ENCODE assay signal across 9 mouse cellular contexts in genomic region chr2:130697821-130698266, GRCm38 (mm10). TPM values are rescaled to one million over a fixed set of nuclear protein-coding genes. Genes with fewer than 3 reads are reported as not detected.
DNase-seq lines count a peak whose midpoint lies in the region; ATAC-seq and TF ChIP-seq lines count a peak whose summit lies in the region.
"Had no signal": no experiment of that assay in that cellular context is flagged by ENCODE, and none has a peak within 500 bp of the region (broad histone marks: within the 10 kb centered on the region; RNA-seq: fewer than 3 reads in every experiment).

No protein-coding gene starts in this region.

- peak overlapping the region; percentile 100 for H3K4me2 ChIP-seq in kidney, embryonic 15.5 days
- H3K4me2 ChIP-seq in embryonic facial prominence, embryonic 14.5 days (ENCODE audit: low read depth, low read length) = peak overlapping the region; percentile 100
- H3K4me2 ChIP-seq in liver, embryonic 11.5 days = peak overlapping the region; percentile 98
- peak overlapping the region; percentile 100 for H3K4me2 ChIP-seq in stomach, embryonic 16.5 days (ENCODE audit: low read depth, low read length)

- no peaks in the 10 kb centered on the region for H3K36me3 ChIP-seq in kidney, embryonic 15.5 days
- H3K36me3 ChIP-seq in G1E (replicated peaks) = no peaks in the 10 kb centered on the region
- H3K36me3 ChIP-seq in embryonic facial prominence, embryonic 14.5 days (ENCODE audit: control insufficient read depth, insufficient read depth, low read length) = no peaks in the 10 kb centered on the region
- H3K36me3 ChIP-seq in liver, embryonic 11.5 days (ENCODE audit: control insufficient read depth, insufficient read depth, low read length) = no peaks in the 10 kb centered on the region
- no peaks in the 10 kb centered on the region for H3K36me3 ChIP-seq in stomach, embryonic 16.5 days (ENCODE audit: control insufficient read depth, insufficient read depth, low read length)

- peak overlapping the region; percentile 56 for H3K9ac ChIP-seq in kidney, embryonic 15.5 days
- peak overlapping the region; percentile 67 for H3K9ac ChIP-seq in embryonic facial prominence, embryonic 14.5 days (ENCODE audit: low read depth, low read length)
- 0 out of 2 replicates have a peak overlapping the region, but pooled peaks have one; percentile 34 for H3K9ac ChIP-seq in liver, embryonic 11.5 days (ENCODE audit: low read depth, low read length)
- peak overlapping the region; percentile 70; the same call in 1 of the 2 replicates for H3K9ac ChIP-seq in stomach, embryonic 16.5 days (ENCODE audit: low read length)

- no peak for TF ChIP-seq CTCF in G1E (IDR thresholded peaks at IDR 0.05; ENCODE audit: low read depth, low read length)

- H3K4me1 ChIP-seq in kidney, embryonic 15.5 days = peaks cover 19% of the 10 kb centered on the region
- H3K4me1 ChIP-seq in G1E (ENCODE audit: insufficient read depth, low read depth, low read length) = peaks cover 18% of the 10 kb centered on the region
- H3K4me1 ChIP-seq in embryonic facial prominence, embryonic 14.5 days (ENCODE audit: control insufficient read depth, insufficient read depth, low read length) = peaks cover 5% of the 10 kb centered on the region; the same call in 1 of the 2 replicates
- peaks cover 12% of the 10 kb centered on the region for H3K4me1 ChIP-seq in liver, embryonic 11.5 days (replicated peaks; ENCODE audit: control insufficient read depth, insufficient read depth, low read length)
- H3K4me1 ChIP-seq in stomach, embryonic 16.5 days (ENCODE audit: control insufficient read depth, insufficient read depth, low read length) = peaks cover 7% of the 10 kb centered on the region; the same call in 1 of the 2 replicates

- WGBS in kidney, embryonic 15.5 days = 4% methylated on average over 14 of the region's 14 CpGs
- WGBS in embryonic facial prominence, embryonic 14.5 days = 3% methylated on average over 13 of the region's 14 CpGs
- 11% methylated on average over 14 of the region's 14 CpGs for WGBS in liver, embryonic 11.5 days
- WGBS in stomach, embryonic 16.5 days = 6% methylated on average over 14 of the region's 14 CpGs

- peak; percentile 33 for ATAC-seq in kidney, embryonic 15.5 days (replicated peaks; ENCODE audit: low FRiP score)
- ATAC-seq in G1E (ENCODE audit: extremely low read depth, insufficient number of reproducible peaks, low FRiP score, poor library complexity, severe bottlenecking) = no peak
- 0 out of 2 replicates have a peak, but pooled peaks have one; percentile 12 for ATAC-seq in embryonic facial prominence, embryonic 14.5 days (ENCODE audit: low read depth)
- no peak for ATAC-seq in liver, embryonic 11.5 days (replicated peaks; ENCODE audit: low FRiP score)
- ATAC-seq in stomach, embryonic 16.5 days (ENCODE audit: insufficient read depth, low FRiP score) = no peak

- H3K9me3 ChIP-seq in kidney, embryonic 15.5 days (replicated peaks) = no peaks in the 10 kb centered on the region
- H3K9me3 ChIP-seq in G1E (replicated peaks) = no peaks in the 10 kb centered on the region
- H3K9me3 ChIP-seq in embryonic facial prominence, embryonic 14.5 days (ENCODE audit: control insufficient read depth, low read length) = no peaks in the 10 kb centered on the region; the same call in 1 of the 2 replicates
- no peaks in the 10 kb centered on the region for H3K9me3 ChIP-seq in liver, embryonic 11.5 days (ENCODE audit: control insufficient read depth, low read length)
- H3K9me3 ChIP-seq in stomach, embryonic 16.5 days (replicated peaks; ENCODE audit: control insufficient read depth, low read length) = no peaks in the 10 kb centered on the region

- peak overlapping the region; percentile 66 for H3K4me3 ChIP-seq in kidney, embryonic 15.5 days (replicated peaks)
- peak overlapping the region; percentile 71; the same call in 1 of the 2 replicates for H3K4me3 ChIP-seq in G1E (ENCODE audit: low read depth, low read length)
- H3K4me3 ChIP-seq in embryonic facial prominence, embryonic 14.5 days (ENCODE audit: low read depth, low read length) = peak overlapping the region; percentile 65
- peak overlapping the region; percentile 58 for H3K4me3 ChIP-seq in liver, embryonic 11.5 days (ENCODE audit: low read depth, low read length)
- H3K4me3 ChIP-seq in stomach, embryonic 16.5 days (replicated peaks; ENCODE audit: low read length) = peak overlapping the region; percentile 64

- H3K27ac ChIP-seq in kidney, embryonic 15.5 days = no peak overlapping the region
- H3K27ac ChIP-seq in embryonic facial prominence, embryonic 14.5 days (replicated peaks; ENCODE audit: low read depth, low read length) = no peak overlapping the region
- H3K27ac ChIP-seq in liver, embryonic 11.5 days (ENCODE audit: low read depth, low read length) = no peak overlapping the region
- no peak overlapping the region for H3K27ac ChIP-seq in stomach, embryonic 16.5 days (ENCODE audit: low read length)

- peaks cover 54% of the 10 kb centered on the region for H3K27me3 ChIP-seq in kidney, embryonic 15.5 days
- H3K27me3 ChIP-seq in G1E (ENCODE audit: insufficient read depth, low read length) = peaks cover 59% of the 10 kb centered on the region
- peaks cover 33% of the 10 kb centered on the region for H3K27me3 ChIP-seq in embryonic facial prominence, embryonic 14.5 days (replicated peaks; ENCODE audit: control insufficient read depth, insufficient read depth, low read length)
- peaks cover 45% of the 10 kb centered on the region for H3K27me3 ChIP-seq in liver, embryonic 11.5 days (replicated peaks; ENCODE audit: control insufficient read depth, insufficient read depth, low read length)
- peaks cover 20% of the 10 kb centered on the region for H3K27me3 ChIP-seq in stomach, embryonic 16.5 days (ENCODE audit: control insufficient read depth, insufficient read depth, low read length)

- no peak for DNase-seq in kidney, adult 18-20 months
- no peak for DNase-seq in G1E (ENCODE audit: low spot score)
- DNase-seq in embryonic facial prominence, embryonic 14.5 days (ENCODE audit: low spot score) = peak; percentile 14
- no peak for DNase-seq in liver, embryonic 11.5 days (ENCODE audit: low spot score)
- DNase-seq in urinary bladder, postnatal 4 days (ENCODE audit: low spot score in 2 of 2) = no peak
- no peak for DNase-seq in thymus, postnatal 10 days (ENCODE audit: low spot score in 2 of 2)

RNA-seq across cellular contexts. Expression of gene Slc4a11, which starts 0.5 kb away (rescaled TPM):
- polyA plus RNA-seq in kidney, embryonic 15.5 days (2015; fragmentation: Nextera tagmentation; extraction: Ambion mirVana) = 2.4 TPM in 2 replicates
- not detected in 2 replicates for total RNA-seq in G1E (2014; fragmentation: Nextera tagmentation)
- 0.06 and 0.66 TPM in 2 replicates for total RNA-seq in G1E (2017)
- 0.02 TPM in 2 replicates for polyA plus RNA-seq in G1E (2012)
- polyA plus RNA-seq in embryonic facial prominence, embryonic 14.5 days (2014; fragmentation: Nextera tagmentation; extraction: Ambion mirVana) = 1.8 and 2.3 TPM in 2 replicates
- 0.30 and 0.45 TPM in 2 replicates for polyA plus RNA-seq in liver, embryonic 11.5 days (2014; fragmentation: Nextera tagmentation; extraction: Ambion mirVana)
- polyA plus RNA-seq in stomach, embryonic 16.5 days (2015; fragmentation: Nextera tagmentation; extraction: Ambion mirVana) = 0.70 and 0.77 TPM in 2 replicates
- total RNA-seq: common myeloid progenitor, adult 5-6 weeks had no signal

RNA-seq across cellular contexts. Expression of gene Itpa, which starts 30.4 kb away (rescaled TPM):
- 118 and 120 TPM in 2 replicates for polyA plus RNA-seq in kidney, embryonic 15.5 days (2015; fragmentation: Nextera tagmentation; extraction: Ambion mirVana)
- total RNA-seq in G1E (2014; fragmentation: Nextera tagmentation) (11.1 and 12.9 TPM in 2 replicates), G1E (2017) (113 and 136 TPM in 2 replicates)
- 4.0 and 10.9 TPM in 2 replicates for polyA plus RNA-seq in G1E (2012)
- polyA plus RNA-seq in embryonic facial prominence, embryonic 14.5 days (2014; fragmentation: Nextera tagmentation; extraction: Ambion mirVana) = 90.4 and 98.7 TPM in 2 replicates
- 105 and 106 TPM in 2 replicates for polyA plus RNA-seq in liver, embryonic 11.5 days (2014; fragmentation: Nextera tagmentation; extraction: Ambion mirVana)
- 71.7 and 85.5 TPM in 2 replicates for polyA plus RNA-seq in stomach, embryonic 16.5 days (2015; fragmentation: Nextera tagmentation; extraction: Ambion mirVana)

RNA-seq across cellular contexts. Expression of gene Ddrgk1, which starts 33.4 kb away (rescaled TPM):
- 64.7 and 76.8 TPM in 2 replicates for polyA plus RNA-seq in kidney, embryonic 15.5 days (2015; fragmentation: Nextera tagmentation; extraction: Ambion mirVana)
- total RNA-seq in G1E (2014; fragmentation: Nextera tagmentation) (18.0 and 29.9 TPM in 2 replicates), G1E (2017) (39.3 and 47.4 TPM in 2 replicates)
- 66.8 and 67.4 TPM in 2 replicates for polyA plus RNA-seq in G1E (2012)
- 55.9 and 63.8 TPM in 2 replicates for polyA plus RNA-seq in embryonic facial prominence, embryonic 14.5 days (2014; fragmentation: Nextera tagmentation; extraction: Ambion mirVana)
- 61.2 and 62.9 TPM in 2 replicates for polyA plus RNA-seq in liver, embryonic 11.5 days (2014; fragmentation: Nextera tagmentation; extraction: Ambion mirVana)
- polyA plus RNA-seq in stomach, embryonic 16.5 days (2015; fragmentation: Nextera tagmentation; extraction: Ambion mirVana) = 76.6 and 78.6 TPM in 2 replicates

RNA-seq across cellular contexts. Expression of gene Lzts3, which starts 55.2 kb away (rescaled TPM):
- 12.2 and 13.0 TPM in 2 replicates for polyA plus RNA-seq in kidney, embryonic 15.5 days (2015; fragmentation: Nextera tagmentation; extraction: Ambion mirVana)
- total RNA-seq in G1E (2014; fragmentation: Nextera tagmentation) (1.2 TPM in 1 of 2 replicates, not detected in the other), G1E (2017) (0.55 and 0.81 TPM in 2 replicates)
- 1.1 and 1.2 TPM in 2 replicates for polyA plus RNA-seq in G1E (2012)
- 1.6 and 1.8 TPM in 2 replicates for polyA plus RNA-seq in embryonic facial prominence, embryonic 14.5 days (2014; fragmentation: Nextera tagmentation; extraction: Ambion mirVana)
- 0.36 and 0.38 TPM in 2 replicates for polyA plus RNA-seq in liver, embryonic 11.5 days (2014; fragmentation: Nextera tagmentation; extraction: Ambion mirVana)
- polyA plus RNA-seq in stomach, embryonic 16.5 days (2015; fragmentation: Nextera tagmentation; extraction: Ambion mirVana) = 7.5 and 8.4 TPM in 2 replicates

Comparison
In these comparisons a context has a peak if more than half of its experiments do, and no peak if none do; other contexts are left out.
1. ATAC-seq: peak in kidney, embryonic 15.5 days (single experiment) and embryonic facial prominence, embryonic 14.5 days (single experiment); none in G1E (single experiment), liver, embryonic 11.5 days (single experiment) and stomach, embryonic 16.5 days (single experiment).
2. Peak in every context shown above with its lines, with median percentiles within 50 percentile points of each other: H3K4me2 ChIP-seq, H3K4me3 ChIP-seq and H3K9ac ChIP-seq.